Mouse (Mus musculus): Measurements from ENCODE around the gene Egfl7. TPM values are rescaled to one million over a fixed set of nuclear protein-coding genes. Genes with fewer than 3 reads are reported as not detected.

Gene Egfl7
- polyA plus RNA-seq, 1 experiment from 2014 or later = 53.0 TPM

DNA sequence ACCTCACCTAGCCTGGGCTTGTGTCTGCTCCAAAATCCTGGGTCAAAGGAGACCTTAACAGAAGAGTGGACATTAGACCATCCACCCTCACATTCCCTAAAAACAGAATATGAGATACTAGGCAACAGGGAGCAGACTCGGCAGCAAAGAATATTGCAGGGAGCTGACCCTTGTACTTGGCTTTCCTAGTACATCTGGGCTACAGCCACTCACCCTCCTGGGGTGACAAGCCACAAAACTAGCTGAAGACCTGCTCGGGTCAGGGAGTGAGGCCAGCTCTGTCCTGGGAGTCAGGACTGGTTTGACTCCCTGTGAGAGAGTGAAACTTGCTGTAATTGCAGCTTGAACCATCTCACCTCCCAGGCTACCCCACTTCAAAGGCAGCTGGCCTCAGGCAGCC, 40.3 kb upstream of the Egfl7 start:
- Histone ChIP-seq H3K27me3 (ENCODE audit: insufficient read depth, low read length) (no peaks in the 10 kb centered on the region), H3K4me1 (ENCODE audit: insufficient read depth) (peaks cover 13% of the 10 kb centered on the region), H3K9ac (replicated peaks) (no peak overlapping the region), H3K27ac (ENCODE audit: low read depth) (no peak overlapping the region), H3K4me2 (ENCODE audit: low read depth, low read length) (no peak overlapping the region), H3K9me3 (ENCODE audit: low read length) (no peaks in the 10 kb centered on the region), H3K36me3 (replicated peaks; ENCODE audit: insufficient read depth, low read length) (no peaks in the 10 kb centered on the region), H3K4me3 (ENCODE audit: low read depth, low read length) (no peak overlapping the region)
- no peak for TF ChIP-seq EP300 (IDR thresholded peaks at IDR 0.05; ENCODE audit: low read depth)
- TF ChIP-seq CTCF (IDR thresholded peaks at IDR 0.05; ENCODE audit: low read depth) = no peak
- 48% methylated on average over 2 of the region's 2 CpGs for WGBS (ENCODE audit: insufficient replicate concordance)
- DNase-seq = no peak
- ATAC-seq = no peak

DNA sequence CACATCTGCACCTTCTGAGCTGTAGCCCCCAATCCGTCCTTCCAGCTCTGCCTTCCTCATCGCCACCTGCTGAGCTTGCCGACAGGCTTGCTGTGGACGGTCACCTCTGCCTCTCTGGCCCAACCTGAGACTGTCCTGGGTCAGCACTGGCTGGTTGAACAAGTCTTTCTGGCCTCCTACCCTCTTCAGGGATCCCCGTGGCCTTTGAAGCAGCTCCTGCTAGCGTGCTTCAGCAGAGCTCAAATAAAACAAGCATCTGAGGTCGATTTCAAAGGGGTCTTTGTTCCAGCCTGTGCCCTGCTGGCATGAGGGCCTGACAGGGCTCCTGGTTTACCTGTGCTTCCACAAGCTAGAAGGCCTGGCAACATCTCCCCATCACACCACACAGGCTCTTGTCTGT, 39.1 kb upstream of the Egfl7 start:
- ATAC-seq (no peak), DNase-seq (no peak)
- H3K27ac ChIP-seq (ENCODE audit: low read depth) = no peak overlapping the region
- H3K4me1 ChIP-seq (ENCODE audit: insufficient read depth) = 0 out of 2 replicates have a peak, but pooled peaks cover 3% of the 10 kb centered on the region
- 72% methylated on average over 7 of the region's 7 CpGs for WGBS (ENCODE audit: insufficient replicate concordance)
- H3K4me2 ChIP-seq (ENCODE audit: low read depth, low read length) = no peak overlapping the region
- H3K9ac ChIP-seq (replicated peaks) = no peak overlapping the region
- no peaks in the 10 kb centered on the region for H3K27me3 ChIP-seq (ENCODE audit: insufficient read depth, low read length)
- no peaks in the 10 kb centered on the region for H3K36me3 ChIP-seq (replicated peaks; ENCODE audit: insufficient read depth, low read length)
- H3K9me3 ChIP-seq (ENCODE audit: low read length) = no peaks in the 10 kb centered on the region
- H3K4me3 ChIP-seq (ENCODE audit: low read depth, low read length) = no peak overlapping the region
- TF ChIP-seq CTCF (IDR thresholded peaks at IDR 0.05; ENCODE audit: low read depth) (no peak), EP300 (IDR thresholded peaks at IDR 0.05; ENCODE audit: low read depth) (no peak)

DNA sequence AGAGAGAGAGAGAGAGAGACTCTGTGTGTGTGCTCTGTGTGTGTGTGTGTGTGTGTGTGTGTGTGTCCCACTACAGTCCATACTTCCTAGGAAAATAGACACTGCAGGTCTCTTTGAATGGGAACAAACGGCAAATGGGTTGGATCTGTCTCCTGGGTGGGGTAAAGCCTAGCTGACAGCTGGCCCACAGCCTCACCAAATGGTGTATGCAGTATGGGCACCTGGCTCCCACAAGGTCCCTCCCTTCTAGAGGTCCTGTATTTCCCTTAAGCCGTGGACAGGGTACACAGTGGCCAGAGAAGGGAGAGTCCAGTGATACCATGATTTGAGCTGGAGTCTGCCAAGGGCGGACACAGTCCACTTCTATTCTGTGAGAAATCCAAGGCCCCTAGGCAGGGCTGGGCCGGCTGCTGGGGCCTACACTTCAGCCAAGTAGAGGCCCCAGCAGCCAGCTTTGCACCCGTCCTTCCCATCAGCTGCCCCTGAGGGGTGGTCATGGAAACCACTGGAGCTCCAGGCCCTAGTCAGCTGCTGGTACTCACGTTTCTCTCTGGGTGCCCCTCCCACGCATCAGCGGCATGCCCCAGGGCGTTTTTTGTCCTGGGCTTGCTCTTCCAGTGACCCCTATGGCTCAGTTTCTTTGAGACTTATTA, 38.4 kb upstream of the Egfl7 start:
- WGBS (ENCODE audit: insufficient replicate concordance) = 65% methylated on average over 9 of the region's 9 CpGs
- no peak for DNase-seq
- H3K36me3 ChIP-seq (replicated peaks; ENCODE audit: insufficient read depth, low read length) = no peaks in the 10 kb centered on the region
- H3K9ac ChIP-seq (replicated peaks) = no peak overlapping the region
- H3K27ac ChIP-seq (ENCODE audit: low read depth) = no peak overlapping the region
- TF ChIP-seq CTCF (IDR thresholded peaks at IDR 0.05; ENCODE audit: low read depth) = no peak
- TF ChIP-seq EP300 (IDR thresholded peaks at IDR 0.05; ENCODE audit: low read depth) = no peak
- no peak overlapping the region for H3K4me3 ChIP-seq (ENCODE audit: low read depth, low read length)
- H3K4me2 ChIP-seq (ENCODE audit: low read depth, low read length) = no peak overlapping the region
- ATAC-seq = no peak
- no peaks in the 10 kb centered on the region for H3K27me3 ChIP-seq (ENCODE audit: insufficient read depth, low read length)
- H3K9me3 ChIP-seq (ENCODE audit: low read length) = no peaks in the 10 kb centered on the region
- H3K4me1 ChIP-seq (ENCODE audit: insufficient read depth) = 0 out of 2 replicates have a peak, but pooled peaks cover 3% of the 10 kb centered on the region

DNA sequence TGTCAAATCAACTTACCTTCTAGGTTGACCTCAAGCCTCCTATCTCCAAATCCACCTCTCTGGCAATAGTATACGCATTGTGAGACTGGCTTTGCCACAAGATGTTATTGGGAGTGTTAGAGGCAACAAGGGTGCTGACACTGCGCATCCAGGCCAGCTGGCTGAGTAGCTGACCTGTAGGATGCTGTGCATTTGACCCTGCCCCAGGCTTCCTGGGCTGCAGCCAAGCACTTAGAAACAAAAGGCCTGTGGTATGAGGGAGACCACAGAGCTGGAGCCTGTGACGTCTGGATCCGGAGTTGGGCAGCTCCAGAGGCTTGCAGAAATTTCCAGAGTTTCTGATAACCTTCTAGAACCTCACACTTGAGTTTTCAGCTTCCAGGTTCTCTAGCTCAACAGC, 36.7 kb upstream of the Egfl7 start:
- ATAC-seq = no peak
- no peaks in the 10 kb centered on the region for H3K9me3 ChIP-seq (ENCODE audit: low read length)
- peak; percentile 34 for DNase-seq
- 0 out of 2 replicates have a peak, but pooled peaks cover 3% of the 10 kb centered on the region for H3K4me1 ChIP-seq (ENCODE audit: insufficient read depth)
- H3K9ac ChIP-seq (replicated peaks) = no peak overlapping the region
- WGBS (ENCODE audit: insufficient replicate concordance) = 54% methylated on average over 4 of the region's 4 CpGs
- peak overlapping the region; percentile 18; the same call in 1 of the 2 replicates for H3K27ac ChIP-seq (ENCODE audit: low read depth)
- no peak overlapping the region for H3K4me3 ChIP-seq (ENCODE audit: low read depth, low read length)
- no peak for TF ChIP-seq CTCF (IDR thresholded peaks at IDR 0.05; ENCODE audit: low read depth)
- 0 out of 2 replicates have a peak, but pooled peaks have one; percentile 19 for TF ChIP-seq EP300 (IDR thresholded peaks at IDR 0.05; ENCODE audit: low read depth)
- no peaks in the 10 kb centered on the region for H3K36me3 ChIP-seq (replicated peaks; ENCODE audit: insufficient read depth, low read length)
- H3K4me2 ChIP-seq (ENCODE audit: low read depth, low read length) = no peak overlapping the region
- H3K27me3 ChIP-seq (ENCODE audit: insufficient read depth, low read length) = no peaks in the 10 kb centered on the region

DNA sequence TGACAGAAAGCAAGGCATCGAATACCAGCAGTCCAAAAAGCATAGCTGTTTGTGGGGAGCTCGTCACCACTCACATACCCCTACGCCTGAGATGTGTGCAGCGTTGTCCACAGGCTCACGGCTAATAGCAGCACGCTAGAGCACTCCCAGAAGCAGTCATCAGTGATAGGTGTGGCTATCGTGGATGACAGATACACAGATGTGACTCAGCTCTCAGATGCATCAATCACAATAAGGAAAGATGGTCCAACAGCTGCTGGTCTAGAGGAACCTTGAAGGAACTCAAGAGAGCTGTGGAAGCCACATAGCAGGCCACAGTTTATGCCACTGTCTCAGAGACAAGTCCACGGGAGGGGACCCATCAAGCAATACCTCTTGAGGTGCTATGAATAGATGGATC, 36.0 kb upstream of the Egfl7 start:
- 67% methylated on average over 8 of the region's 8 CpGs for WGBS (ENCODE audit: insufficient replicate concordance)

DNA sequence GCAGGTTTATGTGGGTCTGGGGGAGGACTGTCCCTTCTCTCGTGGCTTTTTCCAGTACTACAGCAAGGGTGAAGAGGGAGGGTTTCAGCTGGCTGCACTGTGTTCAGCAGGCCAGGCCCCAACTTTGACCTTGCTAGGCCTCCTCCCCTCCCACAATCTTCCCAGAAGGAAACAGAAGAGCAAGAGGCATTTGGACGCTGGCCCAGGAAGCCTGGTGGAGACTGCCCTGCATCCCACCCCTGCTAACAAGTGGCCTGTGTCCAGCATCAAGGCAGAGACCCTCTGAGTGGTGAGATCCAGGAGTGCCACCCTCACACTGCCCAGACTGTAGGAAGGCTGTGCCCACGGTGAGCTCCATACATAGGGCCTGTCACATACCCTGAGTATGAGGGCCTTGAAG, 35.5 kb upstream of the Egfl7 start:
- DNase-seq (peak; percentile 36), ATAC-seq (peak; percentile 40)
- 47% methylated on average over 3 of the region's 3 CpGs for WGBS (ENCODE audit: insufficient replicate concordance)
- Histone ChIP-seq H3K4me3 (ENCODE audit: low read depth, low read length) (no peak overlapping the region), H3K4me1 (ENCODE audit: insufficient read depth) (peaks cover 12% of the 10 kb centered on the region), H3K9me3 (ENCODE audit: low read length) (no peaks in the 10 kb centered on the region), H3K9ac (replicated peaks) (no peak overlapping the region), H3K27me3 (ENCODE audit: insufficient read depth, low read length) (no peaks in the 10 kb centered on the region), H3K27ac (ENCODE audit: low read depth) (peak overlapping the region; percentile 18; the same call in 1 of the 2 replicates), H3K36me3 (replicated peaks; ENCODE audit: insufficient read depth, low read length) (no peaks in the 10 kb centered on the region), H3K4me2 (ENCODE audit: low read depth, low read length) (no peak overlapping the region)
- no peak for TF ChIP-seq CTCF (IDR thresholded peaks at IDR 0.05; ENCODE audit: low read depth)
- TF ChIP-seq EP300 (IDR thresholded peaks at IDR 0.05; ENCODE audit: low read depth) = no peak

More for the DNA sequence above, 36.0 kb upstream of the Egfl7 start:
- no peak for TF ChIP-seq EP300 (IDR thresholded peaks at IDR 0.05; ENCODE audit: low read depth)
- TF ChIP-seq CTCF (IDR thresholded peaks at IDR 0.05; ENCODE audit: low read depth) = no peak
- Histone ChIP-seq H3K4me2 (ENCODE audit: low read depth, low read length) (no peak overlapping the region), H3K9me3 (ENCODE audit: low read length) (no peaks in the 10 kb centered on the region), H3K4me3 (ENCODE audit: low read depth, low read length) (no peak overlapping the region), H3K36me3 (replicated peaks; ENCODE audit: insufficient read depth, low read length) (no peaks in the 10 kb centered on the region), H3K9ac (replicated peaks) (no peak overlapping the region), H3K27ac (ENCODE audit: low read depth) (peak overlapping the region; percentile 18; the same call in 1 of the 2 replicates), H3K4me1 (ENCODE audit: insufficient read depth) (peaks cover 8% of the 10 kb centered on the region), H3K27me3 (ENCODE audit: insufficient read depth, low read length) (no peaks in the 10 kb centered on the region)
- DNase-seq (no peak), ATAC-seq (no peak)
